Mouse (Mus musculus) myocyte (in vitro differentiated cells): Measurements from ENCODE around the gene Trp53rka.

Experiments
- POLR2AphosphoS2 ChIP-seq: IDR thresholded peaks from one replicate; pipeline ENCODE4 v1.6.1; 2011; ENCODE audit warnings: low read depth, control low read depth; ENCODE audit not compliant: insufficient read length
- TCF12 ChIP-seq: IDR thresholded peaks from one replicate; pipeline ENCODE4 v1.6.1; 2011; ENCODE audit warnings: mild to moderate bottlenecking, control low read depth; ENCODE audit not compliant: poor library complexity, insufficient read depth, severe bottlenecking

- no peak for TF ChIP-seq TCF12
- TF ChIP-seq POLR2AphosphoS2: no peak
Measured at GRCm38 (mm10) chr2:165510466-165510865, 17.3 kb upstream of the Trp53rka start.
